Mouse (Mus musculus) erythroid progenitor cell, adult 5-6 weeks (primary cell): Measurements from ENCODE around the gene Cmss1. TPM values are rescaled to one million over a fixed set of nuclear protein-coding genes. Genes with fewer than 3 reads are reported as not detected.
"Not testable (repeated sequence)": the region's sequence is repeated elsewhere in the genome, so short reads cannot be mapped to it uniquely, and the experiment has no call there.

Experiments used
- ATAC-seq: replicated peaks from 2 replicates; pipeline ENCODE4 v1.8.0; 2016; ENCODE audit warnings: moderate number of reproducible peaks, mild to moderate bottlenecking, moderate TSS enrichment, inconsistent platforms; ENCODE audit not compliant: poor library complexity, low FRiP score, severe bottlenecking
- total RNA-seq, 2 experiments: library from RNA; stranded (forward) in 1 of 2; stranded (reverse) in 1 of 2; fragments of 150-400 nt in 1 of 2; fragments of 186-747, 209-891 nt in 1 of 2; gene quantifications; 2 replicates each; pipeline versions ENCODE4 v1.2.3 to v1.2.4; 2015 to 2017; ENCODE audit warnings: low replicate concordance in 2 of 2

Gene Cmss1
- total RNA-seq, 2 experiments from 2014 or later, result 8.4 TPM; not detected in 1

GRCm38 (mm10) chr16:57401702-57402101, 205.0 kb downstream of the Cmss1 start:
- no peak for ATAC-seq

- ATAC-seq, result no peak
Observed at GRCm38 (mm10) chr16:57399566-57399965, 207.1 kb downstream of the Cmss1 start.

- no peak for ATAC-seq
Observed at GRCm38 (mm10) chr16:57398387-57399214, 208.1 kb downstream of the Cmss1 start.

GRCm38 (mm10) chr16:57397845-57398244, 208.8 kb downstream of the Cmss1 start:
- ATAC-seq, result no peak

- no peak for ATAC-seq
Observed at GRCm38 (mm10) chr16:57396249-57396648, 210.4 kb downstream of the Cmss1 start.

- ATAC-seq, result no peak
Observed at GRCm38 (mm10) chr16:57393161-57393560, 213.5 kb downstream of the Cmss1 start.

- no peak for ATAC-seq
Observed at GRCm38 (mm10) chr16:57392461-57392860, 214.2 kb downstream of the Cmss1 start.

GRCm38 (mm10) chr16:57391171-57391570, 215.5 kb downstream of the Cmss1 start:
- ATAC-seq, result not testable (repeated sequence)

GRCm38 (mm10) chr16:57389566-57390251, 217.0 kb downstream of the Cmss1 start:
- no peak for ATAC-seq

GRCm38 (mm10) chr16:57384274-57384673, 222.4 kb downstream of the Cmss1 start:
- no peak for ATAC-seq

- ATAC-seq, result no peak
Observed at GRCm38 (mm10) chr16:57383266-57383971, 223.2 kb downstream of the Cmss1 start.

- ATAC-seq, result no peak
Observed at GRCm38 (mm10) chr16:57378631-57379330, 227.9 kb downstream of the Cmss1 start.

GRCm38 (mm10) chr16:57375248-57375837, 231.3 kb downstream of the Cmss1 start:
- no peak for ATAC-seq

GRCm38 (mm10) chr16:57372156-57372555, 234.5 kb downstream of the Cmss1 start:
- no peak for ATAC-seq

- no peak for ATAC-seq
Observed at GRCm38 (mm10) chr16:57369846-57370496, 236.7 kb downstream of the Cmss1 start.

- no peak for ATAC-seq
Observed at GRCm38 (mm10) chr16:57366941-57367694, 239.5 kb downstream of the Cmss1 start.

- ATAC-seq, result no peak
Observed at GRCm38 (mm10) chr16:57366141-57366540, 240.5 kb downstream of the Cmss1 start.

GRCm38 (mm10) chr16:57364498-57364897, 242.2 kb downstream of the Cmss1 start:
- ATAC-seq, result no peak
